Mouse (Mus musculus) naive thymus-derived CD4-positive, alpha-beta T cell, adult 2 months (primary cell): ENCODE measurements at regions not wholly inside any gene's neighbourhood (a gene's known extent, or its start where the extent isn't known, plus 50 kb on each side); places are given as distances from the start of the nearest gene placed in this dataset.
A peak's percentile ranks its signal among the peaks of the same experiment; 100 is the strongest.

ENCODE experiments used
- DNase-seq: peaks from one replicate; pipeline ENCODE4 v3.0.0-alpha.2; 2011; ENCODE audit warnings: low read depth

- DNase-seq, result no peak
Observed at GRCm38 (mm10) chr10:118624368-118624767, 183.5 kb downstream of the Ifng start.

GRCm38 (mm10) chr10:118628000-118628399 is 187.2 kb downstream of the Ifng start:
- DNase-seq, result no peak

GRCm38 (mm10) chr10:118629360-118630040 is 188.7 kb downstream of the Ifng start:
- DNase-seq, result no peak

GRCm38 (mm10) chr10:118631786-118632185 is 190.9 kb downstream of the Ifng start:
- DNase-seq, result no peak

GRCm38 (mm10) chr10:118632187-118632586 is 191.3 kb downstream of the Ifng start:
- DNase-seq, result peak; percentile 68

GRCm38 (mm10) chr10:118633429-118633828 is 192.6 kb downstream of the Ifng start:
- peak; percentile 93 for DNase-seq

- DNase-seq, result no peak
Observed at GRCm38 (mm10) chr10:118639097-118639496, 198.3 kb downstream of the Ifng start.

GRCm38 (mm10) chr10:118640121-118640809 is 199.4 kb downstream of the Ifng start:
- DNase-seq, result no peak

- no peak for DNase-seq
Observed at GRCm38 (mm10) chr10:118640810-118641427, 200.1 kb downstream of the Ifng start.

- DNase-seq, result peak; percentile 64
Observed at GRCm38 (mm10) chr10:118643622-118644021, 202.8 kb downstream of the Ifng start.

GRCm38 (mm10) chr10:118648111-118648510 is 207.3 kb downstream of the Ifng start:
- DNase-seq, result no peak

GRCm38 (mm10) chr10:118656561-118656960 is 213.4 kb downstream of the Dyrk2 start:
- DNase-seq, result no peak

GRCm38 (mm10) chr10:118666009-118666408 is 204.0 kb downstream of the Dyrk2 start:
- DNase-seq, result peak; percentile 26

GRCm38 (mm10) chr10:118675816-118676465 is 194.1 kb downstream of the Dyrk2 start:
- DNase-seq, result no peak

GRCm38 (mm10) chr10:118678750-118679418 is 191.1 kb downstream of the Dyrk2 start:
- no peak for DNase-seq

- DNase-seq, result no peak
Observed at GRCm38 (mm10) chr10:118679507-118679906, 190.5 kb downstream of the Dyrk2 start.

- DNase-seq, result no peak
Observed at GRCm38 (mm10) chr10:118680896-118681295, 189.1 kb downstream of the Dyrk2 start.

- no peak for DNase-seq
Observed at GRCm38 (mm10) chr10:118683356-118683755, 186.7 kb downstream of the Dyrk2 start.

- DNase-seq, result no peak
Observed at GRCm38 (mm10) chr10:118699292-118699691, 170.7 kb downstream of the Dyrk2 start.

- no peak for DNase-seq
Observed at GRCm38 (mm10) chr10:118700115-118700514, 169.9 kb downstream of the Dyrk2 start.

- DNase-seq, result no peak
Observed at GRCm38 (mm10) chr10:118706020-118706419, 164.0 kb downstream of the Dyrk2 start.

- DNase-seq, result no peak
Observed at GRCm38 (mm10) chr10:118709718-118710117, 160.3 kb downstream of the Dyrk2 start.
